Mouse (Mus musculus): ENCODE measurements at regions not wholly inside any gene's neighbourhood (a gene's known extent, or its start where the extent isn't known, plus 50 kb on each side); places are given as distances from the start of the nearest gene placed in this dataset.
"Not testable (repeated sequence)": the region's sequence is repeated elsewhere in the genome, so short reads cannot be mapped to it uniquely, and the experiment has no call there.

GRCm38 (mm10) chr1:81724859-81725258, 508.1 kb upstream of the Gm9747 start:
- TF ChIP-seq NANOG (IDR thresholded peaks at IDR 0.05; ENCODE audit: borderline replicate concordance, low read length) (no peak), CTCF (conservative IDR thresholded peaks at IDR 0.05; ENCODE audit: low read length) (no peak)
- H3K36me3 ChIP-seq (ENCODE audit: insufficient read depth, low read length): no peaks in the 10 kb centered on the region
- no peak overlapping the region for H3K4me3 ChIP-seq (replicated peaks; ENCODE audit: low read length)
- H3K27me3 ChIP-seq (ENCODE audit: insufficient read depth, low read length): no peaks in the 10 kb centered on the region
- no peaks in the 10 kb centered on the region for H3K4me1 ChIP-seq (replicated peaks; ENCODE audit: low read depth, low read length)
- no peaks in the 10 kb centered on the region for H3K9me3 ChIP-seq (ENCODE audit: low read length)

- no peaks in the 10 kb centered on the region for H3K9me3 ChIP-seq (ENCODE audit: low read length)
- TF ChIP-seq NANOG (IDR thresholded peaks at IDR 0.05; ENCODE audit: borderline replicate concordance, low read length) (no peak), CTCF (conservative IDR thresholded peaks at IDR 0.05; ENCODE audit: low read length) (no peak)
- no peaks in the 10 kb centered on the region for H3K36me3 ChIP-seq (ENCODE audit: insufficient read depth, low read length)
- H3K4me3 ChIP-seq (replicated peaks; ENCODE audit: low read length): no peak overlapping the region
- H3K4me1 ChIP-seq (replicated peaks; ENCODE audit: low read depth, low read length): no peaks in the 10 kb centered on the region
- H3K27me3 ChIP-seq (ENCODE audit: insufficient read depth, low read length): no peaks in the 10 kb centered on the region
Measured at GRCm38 (mm10) chr1:81726268-81727132, 506.4 kb upstream of the Gm9747 start.

- TF ChIP-seq CTCF (conservative IDR thresholded peaks at IDR 0.05; ENCODE audit: low read length) (no peak), NANOG (IDR thresholded peaks at IDR 0.05; ENCODE audit: borderline replicate concordance, low read length) (no peak), POU5F1 (IDR thresholded peaks at IDR 0.05; ENCODE audit: borderline replicate concordance, low read length) (no peak)
- H3K4me3 ChIP-seq (replicated peaks; ENCODE audit: low read length): no peak overlapping the region
- H3K4me1 ChIP-seq (replicated peaks; ENCODE audit: low read depth, low read length): no peaks in the 10 kb centered on the region
- H3K9me3 ChIP-seq (ENCODE audit: low read length): 0 out of 2 replicates have a peak, but pooled peaks cover 4% of the 10 kb centered on the region
- no peaks in the 10 kb centered on the region for H3K27me3 ChIP-seq (ENCODE audit: insufficient read depth, low read length)
- no peaks in the 10 kb centered on the region for H3K36me3 ChIP-seq (ENCODE audit: insufficient read depth, low read length)
Measured at GRCm38 (mm10) chr1:81737111-81737833, 495.6 kb upstream of the Gm9747 start.

- Histone ChIP-seq H3K27me3 (ENCODE audit: insufficient read depth, low read length) (no peaks in the 10 kb centered on the region), H3K4me3 (replicated peaks; ENCODE audit: low read length) (no peak overlapping the region), H3K4me1 (replicated peaks; ENCODE audit: low read depth, low read length) (no peaks in the 10 kb centered on the region), H3K36me3 (ENCODE audit: insufficient read depth, low read length) (no peaks in the 10 kb centered on the region), H3K9me3 (ENCODE audit: low read length) (0 out of 2 replicates have a peak, but pooled peaks cover 4% of the 10 kb centered on the region)
- no peak for TF ChIP-seq NANOG (IDR thresholded peaks at IDR 0.05; ENCODE audit: borderline replicate concordance, low read length)
- no peak for TF ChIP-seq CTCF (conservative IDR thresholded peaks at IDR 0.05; ENCODE audit: low read length)
- TF ChIP-seq POU5F1 (IDR thresholded peaks at IDR 0.05; ENCODE audit: borderline replicate concordance, low read length): no peak
Measured at GRCm38 (mm10) chr1:81738384-81738783, 494.5 kb upstream of the Gm9747 start.

GRCm38 (mm10) chr1:81739392-81739791, 493.5 kb upstream of the Gm9747 start:
- TF ChIP-seq POU5F1 (IDR thresholded peaks at IDR 0.05; ENCODE audit: borderline replicate concordance, low read length) (no peak), NANOG (IDR thresholded peaks at IDR 0.05; ENCODE audit: borderline replicate concordance, low read length) (no peak), CTCF (conservative IDR thresholded peaks at IDR 0.05; ENCODE audit: low read length) (no peak)
- H3K36me3 ChIP-seq (ENCODE audit: insufficient read depth, low read length): no peaks in the 10 kb centered on the region
- H3K4me3 ChIP-seq (replicated peaks; ENCODE audit: low read length): no peak overlapping the region
- H3K27me3 ChIP-seq (ENCODE audit: insufficient read depth, low read length): no peaks in the 10 kb centered on the region
- H3K9me3 ChIP-seq (ENCODE audit: low read length): 0 out of 2 replicates have a peak, but pooled peaks cover 4% of the 10 kb centered on the region
- no peaks in the 10 kb centered on the region for H3K4me1 ChIP-seq (replicated peaks; ENCODE audit: low read depth, low read length)

GRCm38 (mm10) chr1:81739981-81740380, 492.9 kb upstream of the Gm9747 start:
- TF ChIP-seq POU5F1 (IDR thresholded peaks at IDR 0.05; ENCODE audit: borderline replicate concordance, low read length) (no peak), CTCF (conservative IDR thresholded peaks at IDR 0.05; ENCODE audit: low read length) (no peak), NANOG (IDR thresholded peaks at IDR 0.05; ENCODE audit: borderline replicate concordance, low read length) (no peak)
- Histone ChIP-seq H3K9me3 (ENCODE audit: low read length) (0 out of 2 replicates have a peak, but pooled peaks cover 4% of the 10 kb centered on the region), H3K27me3 (ENCODE audit: insufficient read depth, low read length) (no peaks in the 10 kb centered on the region), H3K4me1 (replicated peaks; ENCODE audit: low read depth, low read length) (no peaks in the 10 kb centered on the region), H3K36me3 (ENCODE audit: insufficient read depth, low read length) (no peaks in the 10 kb centered on the region), H3K4me3 (replicated peaks; ENCODE audit: low read length) (no peak overlapping the region)

GRCm38 (mm10) chr1:81741882-81742281, 491.0 kb upstream of the Gm9747 start:
- H3K36me3 ChIP-seq (ENCODE audit: insufficient read depth, low read length); H3K4me1 ChIP-seq (replicated peaks; ENCODE audit: low read depth, low read length); H3K9me3 ChIP-seq (ENCODE audit: low read length); H3K4me3 ChIP-seq (replicated peaks; ENCODE audit: low read length); H3K27me3 ChIP-seq (ENCODE audit: insufficient read depth, low read length): not testable (repeated sequence)

- H3K4me1 ChIP-seq (replicated peaks; ENCODE audit: low read depth, low read length): no peaks in the 10 kb centered on the region
- TF ChIP-seq CTCF (conservative IDR thresholded peaks at IDR 0.05; ENCODE audit: low read length) (no peak), POU5F1 (IDR thresholded peaks at IDR 0.05; ENCODE audit: borderline replicate concordance, low read length) (no peak), NANOG (IDR thresholded peaks at IDR 0.05; ENCODE audit: borderline replicate concordance, low read length) (no peak)
- no peaks in the 10 kb centered on the region for H3K27me3 ChIP-seq (ENCODE audit: insufficient read depth, low read length)
- no peaks in the 10 kb centered on the region for H3K9me3 ChIP-seq (ENCODE audit: low read length)
- H3K4me3 ChIP-seq (replicated peaks; ENCODE audit: low read length): no peak overlapping the region
- H3K36me3 ChIP-seq (ENCODE audit: insufficient read depth, low read length): no peaks in the 10 kb centered on the region
Measured at GRCm38 (mm10) chr1:81744524-81744923, 488.4 kb upstream of the Gm9747 start.

Data from E14TG2a.4 (cell line).